Mouse (Mus musculus) midbrain, embryonic 15.5 days (tissue): ENCODE data around the gene Zdhhc7. TPM values are rescaled to one million over a fixed set of nuclear protein-coding genes. Genes with fewer than 3 reads are reported as not detected.

ENCODE experiments used
- ATAC-seq: fragments of 200-750 bp; cut with Nextera tagmentation; replicated peaks from 2 replicates; pipeline ENCODE4 v1.8.0; 2017; ENCODE audit warnings: moderate TSS enrichment
- H3K27ac ChIP-seq: fragments of 300-500 bp; sonication (generic); 2 replicates; pipeline ENCODE4 v1.5.1; 2015; ENCODE audit warnings: mild to moderate bottlenecking, inconsistent platforms
- H3K27me3 ChIP-seq: fragments of 300-500 bp; sonication (generic); replicated peaks from 2 replicates; pipeline ENCODE4 v1.6.1; 2015; ENCODE audit warnings: inconsistent platforms
- H3K36me3 ChIP-seq: fragments of 300-500 bp; sonication (generic); replicated peaks from 2 replicates; pipeline ENCODE4 v1.6.1; 2015; ENCODE audit warnings: inconsistent platforms
- H3K4me1 ChIP-seq: fragments of 300-500 bp; sonication (generic); 2 replicates; pipeline ENCODE4 v1.6.1; 2015; ENCODE audit warnings: inconsistent platforms
- H3K4me2 ChIP-seq: fragments of 300-500 bp; sonication (generic); 2 replicates; pipeline ENCODE4 v1.6.1; 2015; ENCODE audit warnings: inconsistent platforms, mild to moderate bottlenecking, moderate library complexity
- H3K4me3 ChIP-seq: fragments of 300-500 bp; sonication (generic); 2 replicates; pipeline ENCODE4 v1.5.1; 2015; ENCODE audit warnings: mild to moderate bottlenecking, inconsistent platforms
- H3K9ac ChIP-seq: fragments of 300-500 bp; sonication (generic); 2 replicates; pipeline ENCODE4 v1.6.1; 2015; ENCODE audit warnings: mild to moderate bottlenecking, inconsistent platforms
- H3K9me3 ChIP-seq: fragments of 300-500 bp; sonication (generic); 2 replicates; pipeline ENCODE4 v1.6.1; 2016; ENCODE audit warnings: inconsistent platforms
- WGBS: fragments of 180-500 bp; shearing (Covaris S2); methylation state at CpG from one replicate; pipeline ENCODE4 v1.1.7; 2015; ENCODE audit warnings: mixed read lengths; 5-methylcytosine and 5-hydroxymethylcytosine counted together
- polyA plus RNA-seq: library from polyadenylated mRNA; unstranded; fragments of >200 nt; fragmentation: Nextera tagmentation; extraction: Ambion mirVana; gene quantifications from 2 replicates; pipeline ENCODE4 v1.2.1, GENCODE M21; 2015

The Zdhhc7 gene
- polyA plus RNA-seq, 1 experiment from 2014 or later: 31.3 TPM

GRCm38 (mm10) chr8:120039313-120039919 is 61.9 kb downstream of the Zdhhc7 start:
- ATAC-seq: no peak
- 88% methylated on average over 11 of the region's 11 CpGs for WGBS
- H3K4me3 ChIP-seq: no peak overlapping the region
- no peaks in the 10 kb centered on the region for H3K9me3 ChIP-seq
- H3K9ac ChIP-seq: no peak overlapping the region
- H3K36me3 ChIP-seq: no peaks in the 10 kb centered on the region
- no peaks in the 10 kb centered on the region for H3K27me3 ChIP-seq
- H3K27ac ChIP-seq: no peak overlapping the region
- no peak overlapping the region for H3K4me2 ChIP-seq
- no peaks in the 10 kb centered on the region for H3K4me1 ChIP-seq

GRCm38 (mm10) chr8:120038741-120039140 is 62.5 kb downstream of the Zdhhc7 start:
- Histone ChIP-seq H3K27ac (no peak overlapping the region), H3K4me1 (no peaks in the 10 kb centered on the region)
- WGBS: 84% methylated on average over 12 of the region's 12 CpGs

GRCm38 (mm10) chr8:120037611-120038010 is 63.7 kb downstream of the Zdhhc7 start:
- WGBS: 86% methylated on average over 8 of the region's 8 CpGs
- Histone ChIP-seq H3K36me3 (no peaks in the 10 kb centered on the region), H3K4me2 (no peak overlapping the region), H3K4me3 (no peak overlapping the region), H3K27me3 (no peaks in the 10 kb centered on the region), H3K9me3 (no peaks in the 10 kb centered on the region), H3K4me1 (no peaks in the 10 kb centered on the region), H3K27ac (no peak overlapping the region), H3K9ac (no peak overlapping the region)
- no peak for ATAC-seq

More at GRCm38 (mm10) chr8:120038741-120039140, 62.5 kb downstream of the Zdhhc7 start:
- Histone ChIP-seq H3K4me3 (no peak overlapping the region), H3K36me3 (no peaks in the 10 kb centered on the region), H3K9ac (no peak overlapping the region), H3K4me2 (no peak overlapping the region), H3K27me3 (no peaks in the 10 kb centered on the region), H3K9me3 (no peaks in the 10 kb centered on the region)
- no peak for ATAC-seq

DNA sequence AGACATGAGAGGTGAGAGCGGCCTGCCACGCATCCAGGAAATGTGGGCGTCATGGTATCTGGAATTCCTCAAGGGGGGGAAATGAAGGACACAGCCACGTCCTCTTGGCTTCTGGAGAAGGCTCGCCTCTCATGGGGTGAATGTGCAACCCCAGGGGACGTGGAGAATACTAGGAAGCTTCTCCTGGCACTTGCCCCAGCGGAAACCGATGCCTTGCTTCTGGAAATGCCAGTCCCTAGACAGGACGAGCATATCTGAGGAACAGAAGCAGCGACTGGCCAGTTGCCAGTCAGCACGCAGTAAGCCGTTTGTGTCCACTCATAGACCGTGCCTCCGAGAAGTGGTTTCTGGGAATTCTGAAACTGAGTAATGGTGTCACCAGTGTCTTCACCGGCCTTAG is 64.1 kb downstream of the Zdhhc7 start:
- H3K4me1 ChIP-seq: no peaks in the 10 kb centered on the region
- no peak overlapping the region for H3K27ac ChIP-seq

DNA sequence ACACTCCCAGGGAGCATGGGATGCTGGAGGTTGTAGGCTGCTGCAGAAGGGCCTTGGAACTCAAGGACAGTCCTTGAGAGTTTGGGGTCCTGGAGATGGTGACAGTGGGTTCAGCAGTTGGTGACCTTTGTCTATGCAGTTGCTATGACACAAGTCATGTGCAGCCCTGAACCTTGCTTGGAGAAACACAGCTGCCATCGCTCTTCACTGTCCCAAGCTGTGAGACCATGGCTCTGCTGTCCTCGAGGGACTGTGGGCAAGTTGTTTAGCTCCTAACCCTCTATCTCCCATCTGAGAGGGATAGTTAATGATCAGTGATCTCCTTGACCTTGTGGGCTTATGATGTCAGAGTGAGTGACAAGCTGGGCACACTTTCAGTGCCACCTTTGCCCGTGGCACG is 64.7 kb downstream of the Zdhhc7 start:
- WGBS: 84% methylated on average over 4 of the region's 4 CpGs
- no peaks in the 10 kb centered on the region for H3K9me3 ChIP-seq
- H3K36me3 ChIP-seq: no peaks in the 10 kb centered on the region
- no peak overlapping the region for H3K27ac ChIP-seq
- no peak overlapping the region for H3K4me3 ChIP-seq
- no peaks in the 10 kb centered on the region for H3K27me3 ChIP-seq
- H3K4me1 ChIP-seq: no peaks in the 10 kb centered on the region
- no peak overlapping the region for H3K9ac ChIP-seq
- H3K4me2 ChIP-seq: no peak overlapping the region
- ATAC-seq: no peak

More for the DNA sequence above, 64.1 kb downstream of the Zdhhc7 start:
- no peaks in the 10 kb centered on the region for H3K27me3 ChIP-seq
- H3K9me3 ChIP-seq: no peaks in the 10 kb centered on the region
- no peaks in the 10 kb centered on the region for H3K36me3 ChIP-seq
- H3K9ac ChIP-seq: no peak overlapping the region
- no peak overlapping the region for H3K4me2 ChIP-seq
- WGBS: 85% methylated on average over 15 of the region's 15 CpGs
- ATAC-seq: no peak
- H3K4me3 ChIP-seq: no peak overlapping the region

- WGBS: 23% methylated on average over 9 of the region's 9 CpGs
Observed at GRCm38 (mm10) chr8:120036111-120036510, 65.2 kb downstream of the Zdhhc7 start.

GRCm38 (mm10) chr8:120034471-120034870 is 66.8 kb downstream of the Zdhhc7 start:
- Histone ChIP-seq H3K4me1 (no peaks in the 10 kb centered on the region), H3K9me3 (no peaks in the 10 kb centered on the region), H3K9ac (no peak overlapping the region), H3K4me3 (no peak overlapping the region), H3K27ac (no peak overlapping the region), H3K27me3 (no peaks in the 10 kb centered on the region), H3K36me3 (no peaks in the 10 kb centered on the region), H3K4me2 (no peak overlapping the region)
- ATAC-seq: no peak
- WGBS: 29% methylated on average over 6 of the region's 6 CpGs

More at GRCm38 (mm10) chr8:120036111-120036510, 65.2 kb downstream of the Zdhhc7 start:
- H3K4me2 ChIP-seq: no peak overlapping the region
- H3K27me3 ChIP-seq: no peaks in the 10 kb centered on the region
- H3K4me1 ChIP-seq: no peaks in the 10 kb centered on the region
- H3K36me3 ChIP-seq: no peaks in the 10 kb centered on the region
- ATAC-seq: no peak
- no peaks in the 10 kb centered on the region for H3K9me3 ChIP-seq
- H3K4me3 ChIP-seq: no peak overlapping the region
- no peak overlapping the region for H3K9ac ChIP-seq
- no peak overlapping the region for H3K27ac ChIP-seq

- H3K27me3 ChIP-seq: no peaks in the 10 kb centered on the region
- H3K36me3 ChIP-seq: no peaks in the 10 kb centered on the region
- 85% methylated on average over 5 of the region's 5 CpGs for WGBS
- H3K9me3 ChIP-seq: no peaks in the 10 kb centered on the region
- ATAC-seq: no peak
- no peak overlapping the region for H3K4me2 ChIP-seq
- no peak overlapping the region for H3K4me3 ChIP-seq
- H3K27ac ChIP-seq: no peak overlapping the region
- H3K9ac ChIP-seq: no peak overlapping the region
- no peaks in the 10 kb centered on the region for H3K4me1 ChIP-seq
Observed at GRCm38 (mm10) chr8:120032549-120033208, 68.6 kb downstream of the Zdhhc7 start.

Other genes with a start within 250 kb of the Zdhhc7 start
- gene Klhl36, start 239.2 kb downstream of the Zdhhc7 start, polyA plus RNA-seq: 18.3 and 20.2 TPM in 2 replicates
- gene Usp10, start 191.1 kb downstream of the Zdhhc7 start, polyA plus RNA-seq: 151 and 155 TPM in 2 replicates
- gene Gm20388, start 190.6 kb downstream of the Zdhhc7 start, polyA plus RNA-seq: 5.6 TPM in 1 of 2 replicates, not detected in the other
- gene Crispld2, start 109.0 kb downstream of the Zdhhc7 start, polyA plus RNA-seq: 2.9 TPM in 2 replicates
- gene 6430548M08Rik, start 12.7 kb upstream of the Zdhhc7 start, polyA plus RNA-seq: 33.6 and 35.7 TPM in 2 replicates
- 2.1 and 2.2 TPM in 2 replicates for gene Fam92b, start 76.0 kb upstream of the Zdhhc7 start, polyA plus RNA-seq
- 21.2 and 23.4 TPM in 2 replicates for gene Gse1, start 127.0 kb upstream of the Zdhhc7 start, polyA plus RNA-seq